Mouse (Mus musculus): Measurements from ENCODE around the gene Slc2a1. TPM values are rescaled to one million over a fixed set of nuclear protein-coding genes. Genes with fewer than 3 reads are reported as not detected.

Slc2a1 gene
- polyA plus RNA-seq, 1 experiment from 2014 or later: 83.6 TPM

DNA sequence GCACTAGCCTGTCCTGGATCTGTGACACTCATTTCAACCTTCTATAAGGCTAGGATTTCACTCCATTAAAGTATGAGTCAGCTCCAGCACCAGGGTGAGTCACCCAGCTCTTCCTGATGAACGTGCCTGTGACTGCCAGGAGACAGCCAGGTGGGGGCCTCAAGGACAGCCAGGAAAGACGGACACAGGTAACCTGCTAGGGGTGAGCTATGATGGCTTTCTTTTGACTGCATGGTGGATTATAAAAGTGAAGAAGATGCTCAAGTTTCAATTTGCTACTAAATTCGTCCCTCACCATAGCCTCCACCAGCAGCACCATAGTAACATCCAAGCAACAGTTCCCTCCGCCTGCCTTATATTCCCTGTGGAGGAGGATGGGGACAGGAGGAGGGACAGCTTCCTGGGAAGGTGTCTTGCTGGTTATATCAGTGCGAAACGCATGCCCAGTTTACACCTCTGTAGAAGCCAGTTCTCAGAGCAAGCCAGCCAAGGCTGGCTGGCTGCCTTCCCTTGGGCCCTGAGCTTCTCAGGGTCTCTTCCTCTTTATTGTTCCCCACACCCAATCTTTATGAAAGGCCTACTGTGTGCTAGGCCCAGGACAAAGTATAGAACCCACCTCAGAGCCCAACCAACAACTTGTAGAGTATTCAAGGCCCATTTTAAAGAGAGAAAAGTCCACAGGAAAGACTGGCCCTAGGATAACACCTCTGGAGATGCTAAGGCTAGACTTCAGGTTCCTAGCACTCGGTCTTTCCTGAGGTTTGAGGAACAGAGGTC is 6.0 kb upstream of the Slc2a1 start:
- no peaks in the 10 kb centered on the region for H3K36me3 ChIP-seq
- no peak overlapping the region for H3K9ac ChIP-seq
- no peak overlapping the region for H3K27ac ChIP-seq
- 69% methylated on average over 7 of the region's 7 CpGs for WGBS
- H3K27me3 ChIP-seq: no peaks in the 10 kb centered on the region
- H3K4me2 ChIP-seq: no peak overlapping the region
- H3K4me3 ChIP-seq: no peak overlapping the region
- H3K4me1 ChIP-seq: peaks cover 15% of the 10 kb centered on the region
- no peaks in the 10 kb centered on the region for H3K9me3 ChIP-seq
- ATAC-seq (ENCODE audit: borderline replicate concordance, extremely low read depth, low FRiP score, low TSS enrichment): no peak

DNA sequence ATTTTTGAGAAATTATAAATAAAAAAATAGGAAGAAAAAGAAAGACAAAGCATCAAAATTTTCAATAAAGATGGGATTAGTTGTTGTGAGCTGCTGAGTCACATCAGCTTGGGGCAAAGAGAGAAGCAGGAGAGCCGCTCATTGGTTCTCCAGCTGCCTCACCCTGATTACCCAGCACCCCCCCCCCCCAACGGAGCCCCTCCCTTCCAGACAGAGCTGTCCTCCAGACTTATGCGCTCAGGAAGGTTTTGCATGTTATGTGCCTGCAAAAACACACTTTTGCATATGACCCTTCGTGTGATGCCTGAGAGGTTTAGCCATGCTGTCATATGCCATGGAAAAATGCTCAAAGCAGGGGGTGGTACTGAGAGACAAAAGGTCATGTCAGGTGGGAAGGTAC is 3.7 kb upstream of the Slc2a1 start:
- no peaks in the 10 kb centered on the region for H3K27me3 ChIP-seq
- no peak overlapping the region for H3K9ac ChIP-seq
- H3K27ac ChIP-seq: no peak overlapping the region
- no peaks in the 10 kb centered on the region for H3K36me3 ChIP-seq
- ATAC-seq (ENCODE audit: borderline replicate concordance, extremely low read depth, low FRiP score, low TSS enrichment): no peak
- peaks cover 25% of the 10 kb centered on the region for H3K4me1 ChIP-seq
- no peaks in the 10 kb centered on the region for H3K9me3 ChIP-seq
- H3K4me3 ChIP-seq: no peak overlapping the region
- 53% methylated on average over 4 of the region's 4 CpGs for WGBS
- H3K4me2 ChIP-seq: 0 out of 2 replicates have a peak overlapping the region, but pooled peaks have one; percentile 51

DNA sequence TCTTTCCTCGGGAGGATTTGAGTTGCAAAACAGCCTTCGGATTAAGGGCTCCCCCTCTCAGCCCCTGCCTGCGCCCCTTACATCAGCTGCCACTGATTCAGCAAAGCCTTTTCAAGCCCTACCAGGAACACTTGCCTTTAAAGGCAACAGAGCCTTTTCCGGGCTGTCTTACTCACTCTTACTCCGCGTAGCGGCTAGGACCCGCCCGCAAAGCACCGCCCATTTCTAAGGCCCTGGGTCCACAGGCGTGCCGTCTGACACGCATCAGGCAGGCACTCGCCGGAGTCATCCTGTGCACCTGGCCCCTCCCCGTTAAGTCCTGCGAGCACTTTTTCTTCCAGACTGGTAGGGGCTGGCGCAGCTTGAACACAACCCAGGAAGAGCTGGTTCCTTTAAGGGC is 2.8 kb upstream of the Slc2a1 start:
- no peaks in the 10 kb centered on the region for H3K9me3 ChIP-seq
- 0% methylated on average over 18 of the region's 18 CpGs for WGBS
- no peaks in the 10 kb centered on the region for H3K36me3 ChIP-seq

DNA sequence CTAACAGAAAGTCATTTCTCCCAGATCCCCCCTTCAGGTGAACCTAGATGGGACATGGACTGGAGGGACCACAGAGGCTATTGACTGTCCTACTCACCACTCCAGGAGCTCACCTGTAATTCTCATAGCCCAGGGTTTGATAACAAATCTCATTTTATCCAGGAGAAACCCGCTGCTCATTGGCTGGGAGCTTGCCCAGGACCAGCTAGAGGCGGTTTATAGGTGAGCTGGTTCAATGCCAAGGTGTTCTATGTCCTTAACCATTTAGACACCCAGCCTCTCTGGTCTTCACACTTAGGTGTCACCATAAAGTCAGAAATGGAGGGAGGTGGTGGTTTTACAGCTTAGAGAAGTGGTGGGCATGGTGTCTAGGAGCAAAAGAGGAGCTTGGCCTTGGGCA is 644 bp upstream of the Slc2a1 start:
- Histone ChIP-seq H3K36me3 (0 out of 2 replicates have a peak, but pooled peaks cover 7% of the 10 kb centered on the region), H3K27ac (peak overlapping the region; percentile 99; the same call in 1 of the 2 replicates), H3K4me3 (peak overlapping the region; percentile 83), H3K4me1 (peaks cover 54% of the 10 kb centered on the region), H3K9ac (peak overlapping the region; percentile 10; the same call in 1 of the 2 replicates), H3K27me3 (no peaks in the 10 kb centered on the region), H3K4me2 (peak overlapping the region; percentile 63), H3K9me3 (no peaks in the 10 kb centered on the region)
- no peak for ATAC-seq (ENCODE audit: borderline replicate concordance, extremely low read depth, low FRiP score, low TSS enrichment)
- 64% methylated on average over 2 of the region's 2 CpGs for WGBS

More for the DNA sequence above, 2.8 kb upstream of the Slc2a1 start:
- H3K27me3 ChIP-seq: no peaks in the 10 kb centered on the region
- peak overlapping the region; percentile 14; the same call in 1 of the 2 replicates for H3K9ac ChIP-seq
- H3K27ac ChIP-seq: peak overlapping the region; percentile 77
- ATAC-seq (ENCODE audit: borderline replicate concordance, extremely low read depth, low FRiP score, low TSS enrichment): peak; percentile 57; the same call in 1 of the 2 replicates
- H3K4me3 ChIP-seq: peak overlapping the region; percentile 30
- H3K4me2 ChIP-seq: peak overlapping the region; percentile 51
- peaks cover 33% of the 10 kb centered on the region for H3K4me1 ChIP-seq

DNA sequence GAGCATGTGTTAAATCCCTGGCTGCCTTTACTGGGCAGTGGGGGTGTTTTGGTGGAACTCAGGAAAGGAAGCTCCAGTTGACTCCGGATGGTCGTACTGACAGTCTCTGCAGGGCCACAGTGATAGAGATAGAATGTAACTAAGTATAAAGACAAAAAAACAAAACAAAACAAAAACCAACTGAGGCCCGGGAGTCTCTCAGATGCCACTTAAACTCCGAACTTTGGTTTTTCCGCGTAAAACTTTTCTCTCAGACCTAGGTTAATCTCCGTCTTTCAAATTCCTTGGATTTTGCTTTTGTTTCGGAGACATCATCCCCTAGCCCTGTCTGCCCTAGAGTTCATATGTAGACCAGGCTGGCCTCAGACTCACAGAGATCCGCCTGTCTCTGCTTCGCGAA is 1.1 kb downstream of the Slc2a1 start:
- Histone ChIP-seq H3K27me3 (no peaks in the 10 kb centered on the region), H3K4me3 (peak overlapping the region; percentile 83), H3K4me2 (peak overlapping the region; percentile 63), H3K9ac (peak overlapping the region; percentile 86), H3K9me3 (no peaks in the 10 kb centered on the region), H3K4me1 (peaks cover 63% of the 10 kb centered on the region), H3K27ac (peak overlapping the region; percentile 99), H3K36me3 (0 out of 2 replicates have a peak, but pooled peaks cover 7% of the 10 kb centered on the region)
- 15% methylated on average over 11 of the region's 11 CpGs for WGBS
- no peak for ATAC-seq (ENCODE audit: borderline replicate concordance, extremely low read depth, low FRiP score, low TSS enrichment)

DNA sequence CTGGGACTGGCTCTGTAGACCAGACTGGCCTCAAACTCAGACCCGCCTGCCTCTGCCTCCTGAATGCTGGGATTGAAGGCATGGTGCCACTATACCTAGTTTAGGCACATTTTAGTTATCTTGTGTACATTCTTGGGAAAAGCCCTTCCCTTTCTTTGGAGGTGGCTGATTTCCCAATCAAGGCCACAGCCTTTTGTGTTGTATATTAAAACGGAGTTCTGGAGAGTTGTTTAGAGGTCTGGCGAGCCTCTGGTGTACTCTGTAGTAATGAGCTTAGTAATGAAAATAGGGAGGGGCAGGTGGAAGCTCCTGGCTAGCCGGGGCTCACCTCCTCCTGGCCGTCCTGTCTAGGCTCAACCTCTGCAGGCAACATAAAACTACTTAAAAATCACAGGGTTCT is 2.0 kb downstream of the Slc2a1 start:
- 41% methylated on average over 5 of the region's 5 CpGs for WGBS
- H3K27ac ChIP-seq: no peak overlapping the region

DNA sequence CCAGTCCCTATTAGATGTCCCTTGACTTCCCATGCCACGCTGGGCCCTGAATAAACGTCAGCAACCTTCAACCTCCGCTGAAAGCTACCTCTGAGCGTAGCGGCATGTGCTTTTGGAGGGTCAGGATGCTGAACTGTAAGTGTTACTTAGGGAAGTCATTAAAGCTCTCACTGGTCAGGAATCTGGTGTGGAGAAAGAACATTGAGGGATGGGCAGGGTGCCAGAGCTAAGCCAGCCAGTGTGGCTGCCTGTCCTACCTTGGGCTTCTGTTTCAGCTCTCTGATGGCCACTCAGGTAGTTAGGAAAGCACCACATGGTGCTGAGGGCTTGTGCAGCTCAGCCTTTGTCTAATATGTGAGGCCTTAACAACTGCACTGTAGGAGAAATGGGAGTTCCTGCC is 2.9 kb downstream of the Slc2a1 start:
- H3K36me3 ChIP-seq: 0 out of 2 replicates have a peak, but pooled peaks cover 7% of the 10 kb centered on the region
- H3K27ac ChIP-seq: no peak overlapping the region
- no peak for ATAC-seq (ENCODE audit: borderline replicate concordance, extremely low read depth, low FRiP score, low TSS enrichment)
- no peaks in the 10 kb centered on the region for H3K9me3 ChIP-seq
- H3K4me3 ChIP-seq: no peak overlapping the region; the same call in 1 of the 2 replicates
- H3K9ac ChIP-seq: no peak overlapping the region
- peak overlapping the region; percentile 63 for H3K4me2 ChIP-seq
- H3K4me1 ChIP-seq: peaks cover 64% of the 10 kb centered on the region
- no peaks in the 10 kb centered on the region for H3K27me3 ChIP-seq
- 42% methylated on average over 5 of the region's 5 CpGs for WGBS

More for the DNA sequence above, 2.0 kb downstream of the Slc2a1 start:
- H3K9ac ChIP-seq: no peak overlapping the region
- H3K4me3 ChIP-seq: peak overlapping the region; percentile 83
- no peaks in the 10 kb centered on the region for H3K27me3 ChIP-seq
- no peak for ATAC-seq (ENCODE audit: borderline replicate concordance, extremely low read depth, low FRiP score, low TSS enrichment)
- H3K4me2 ChIP-seq: peak overlapping the region; percentile 63
- H3K4me1 ChIP-seq: peaks cover 63% of the 10 kb centered on the region
- no peaks in the 10 kb centered on the region for H3K9me3 ChIP-seq
- H3K36me3 ChIP-seq: 0 out of 2 replicates have a peak, but pooled peaks cover 7% of the 10 kb centered on the region

DNA sequence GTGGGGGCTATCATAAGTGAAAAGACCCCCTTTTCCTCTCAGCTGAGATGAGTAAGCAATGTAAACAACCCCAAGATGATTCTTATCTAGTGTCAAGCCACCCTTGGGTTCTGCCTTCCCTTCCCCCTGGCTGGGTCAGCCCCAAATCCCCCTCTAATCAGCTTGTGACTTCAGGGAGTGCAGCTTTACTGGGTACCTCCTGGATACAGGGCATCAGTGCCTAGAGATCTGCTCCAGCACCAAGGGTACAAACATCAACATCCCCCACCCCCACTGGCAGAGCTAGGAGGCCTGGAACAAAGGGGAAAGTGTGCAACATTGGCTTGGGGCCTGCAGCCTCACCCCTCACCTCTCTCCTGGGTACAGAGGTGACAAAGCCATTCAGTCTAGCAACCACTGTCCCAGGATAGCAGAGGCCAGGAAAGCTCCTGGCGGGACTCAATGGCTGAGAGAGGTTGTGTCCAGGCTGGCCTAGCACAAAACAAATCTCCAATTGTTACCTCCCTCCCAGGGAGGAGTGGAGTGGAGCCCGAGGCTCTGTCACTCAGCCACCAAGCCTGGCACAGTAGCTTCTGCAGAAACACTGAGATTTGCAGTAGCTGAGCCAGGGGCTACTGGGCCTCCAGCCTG is 3.9 kb downstream of the Slc2a1 start:
- Histone ChIP-seq H3K4me3 (no peak overlapping the region), H3K27ac (no peak overlapping the region)

DNA sequence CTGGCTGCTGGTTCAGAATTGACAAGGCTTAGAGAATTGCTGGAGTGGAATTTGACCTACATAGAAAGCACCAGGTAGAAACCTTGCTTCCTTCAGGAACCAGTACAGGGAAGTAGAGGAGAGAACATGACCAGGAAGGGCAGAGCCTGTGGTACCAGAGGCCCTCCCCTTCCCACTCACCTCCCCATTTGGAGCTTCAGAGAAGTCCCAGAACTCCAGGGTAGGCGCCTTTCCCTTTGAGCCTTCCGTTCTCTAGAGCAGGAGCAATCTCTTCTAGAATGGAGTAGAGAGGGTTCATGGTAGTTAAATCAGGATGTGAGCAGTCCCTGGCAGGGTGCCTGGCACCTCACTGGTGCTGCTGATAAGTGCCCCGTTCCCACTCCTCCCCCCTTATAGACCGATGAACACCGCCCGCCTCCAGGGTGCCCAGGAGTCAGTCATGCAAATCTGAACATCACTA is 7.1 kb downstream of the Slc2a1 start:
- no peaks in the 10 kb centered on the region for H3K27me3 ChIP-seq
- 53% methylated on average over 6 of the region's 6 CpGs for WGBS
- peaks cover 15% of the 10 kb centered on the region; the same call in 1 of the 2 replicates for H3K36me3 ChIP-seq
- H3K4me2 ChIP-seq: no peak overlapping the region
- no peaks in the 10 kb centered on the region for H3K9me3 ChIP-seq
- no peak overlapping the region for H3K9ac ChIP-seq
- no peak overlapping the region for H3K4me3 ChIP-seq
- no peak for ATAC-seq (ENCODE audit: borderline replicate concordance, extremely low read depth, low FRiP score, low TSS enrichment)
- H3K27ac ChIP-seq: no peak overlapping the region; the same call in 1 of the 2 replicates
- peaks cover 66% of the 10 kb centered on the region for H3K4me1 ChIP-seq

More for the DNA sequence above, 3.9 kb downstream of the Slc2a1 start:
- Histone ChIP-seq H3K27me3 (no peaks in the 10 kb centered on the region), H3K4me2 (no peak overlapping the region), H3K4me1 (peaks cover 72% of the 10 kb centered on the region), H3K36me3 (0 out of 2 replicates have a peak, but pooled peaks cover 7% of the 10 kb centered on the region), H3K9ac (peak overlapping the region; percentile 20; the same call in 1 of the 2 replicates), H3K9me3 (no peaks in the 10 kb centered on the region)
- ATAC-seq (ENCODE audit: borderline replicate concordance, extremely low read depth, low FRiP score, low TSS enrichment): no peak
- WGBS: 56% methylated on average over 2 of the region's 2 CpGs

DNA sequence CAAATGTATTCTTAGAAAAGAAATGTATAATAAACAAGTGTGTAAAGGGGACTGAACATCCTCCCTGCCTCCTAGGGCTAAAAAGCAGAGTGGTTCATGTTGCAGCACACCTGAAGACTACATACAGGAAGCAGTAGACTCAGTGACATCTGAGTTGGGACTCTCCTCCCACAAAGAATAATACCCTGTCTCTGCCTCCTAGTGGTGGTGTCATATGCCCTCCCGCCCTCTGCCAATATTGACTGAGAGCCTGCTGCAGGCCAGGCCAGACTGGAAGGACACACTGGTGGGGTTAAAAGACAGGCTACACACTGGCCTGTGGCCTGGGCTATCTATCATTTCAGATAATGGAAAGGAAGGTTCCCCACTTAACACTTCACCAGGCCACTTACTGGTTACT is 7.8 kb downstream of the Slc2a1 start:
- Histone ChIP-seq H3K36me3 (peaks cover 16% of the 10 kb centered on the region), H3K9ac (no peak overlapping the region)
- 62% methylated on average over 1 of the region's 1 CpGs for WGBS

DNA sequence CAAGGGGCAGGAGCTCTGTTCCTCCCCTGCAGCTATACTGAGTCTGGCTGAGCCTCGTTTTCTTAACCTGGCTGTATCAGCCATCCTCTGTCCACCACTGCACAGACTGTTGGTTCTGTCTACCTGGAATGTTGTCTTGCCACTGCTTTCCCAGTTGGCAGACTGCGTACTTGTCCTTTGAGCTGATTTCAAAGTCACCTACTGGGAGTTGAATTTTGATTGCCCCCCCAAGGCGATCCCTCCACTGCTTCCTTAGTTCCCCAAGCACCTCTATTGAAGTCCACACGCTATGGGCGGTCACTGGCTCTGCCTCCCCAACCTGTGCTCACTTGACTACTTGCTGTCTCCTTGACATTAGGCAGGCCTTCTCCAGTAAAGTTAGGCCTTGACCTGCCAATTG is 9.1 kb downstream of the Slc2a1 start:
- 88% methylated on average over 5 of the region's 5 CpGs for WGBS

More for the DNA sequence above, 7.8 kb downstream of the Slc2a1 start:
- ATAC-seq (ENCODE audit: borderline replicate concordance, extremely low read depth, low FRiP score, low TSS enrichment): no peak
- peaks cover 63% of the 10 kb centered on the region for H3K4me1 ChIP-seq
- no peak overlapping the region for H3K4me2 ChIP-seq
- H3K9me3 ChIP-seq: no peaks in the 10 kb centered on the region
- H3K27ac ChIP-seq: no peak overlapping the region
- H3K27me3 ChIP-seq: no peaks in the 10 kb centered on the region
- H3K4me3 ChIP-seq: no peak overlapping the region

DNA sequence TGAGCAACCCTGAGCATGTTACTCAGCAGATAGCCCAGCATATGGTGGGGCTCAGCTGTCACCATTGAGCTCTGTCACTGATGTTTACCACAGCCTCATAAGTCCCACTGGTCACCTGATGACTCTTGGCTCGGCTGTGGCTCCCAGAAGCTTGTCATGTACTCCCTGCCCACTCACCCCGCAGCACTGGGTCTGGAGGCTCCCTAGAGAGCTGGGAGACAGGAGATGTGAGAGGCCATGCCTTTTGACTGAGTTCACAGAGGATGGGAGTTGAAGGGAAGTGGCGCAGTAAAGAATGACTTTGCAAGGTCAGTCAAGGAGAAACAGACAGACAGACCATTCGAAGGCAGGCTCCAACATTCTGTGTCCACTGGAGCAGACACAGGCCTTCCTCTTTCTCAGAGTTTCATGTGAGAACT is 10.2 kb downstream of the Slc2a1 start:
- H3K4me1 ChIP-seq: peaks cover 49% of the 10 kb centered on the region
- no peak overlapping the region for H3K4me2 ChIP-seq
- WGBS: 50% methylated on average over 4 of the region's 4 CpGs
- H3K27ac ChIP-seq: no peak overlapping the region
- ATAC-seq (ENCODE audit: borderline replicate concordance, extremely low read depth, low FRiP score, low TSS enrichment): no peak
- H3K27me3 ChIP-seq: no peaks in the 10 kb centered on the region
- peaks cover 28% of the 10 kb centered on the region for H3K36me3 ChIP-seq
- no peak overlapping the region for H3K4me3 ChIP-seq
- no peaks in the 10 kb centered on the region for H3K9me3 ChIP-seq
- H3K9ac ChIP-seq: no peak overlapping the region

More for the DNA sequence above, 9.1 kb downstream of the Slc2a1 start:
- no peak overlapping the region for H3K27ac ChIP-seq
- peaks cover 22% of the 10 kb centered on the region for H3K36me3 ChIP-seq
- H3K4me3 ChIP-seq: no peak overlapping the region
- H3K9me3 ChIP-seq: no peaks in the 10 kb centered on the region
- no peaks in the 10 kb centered on the region for H3K27me3 ChIP-seq
- H3K4me1 ChIP-seq: peaks cover 56% of the 10 kb centered on the region
- H3K9ac ChIP-seq: no peak overlapping the region
- no peak overlapping the region for H3K4me2 ChIP-seq
- no peak for ATAC-seq (ENCODE audit: borderline replicate concordance, extremely low read depth, low FRiP score, low TSS enrichment)
